ENCODE assay signal across 7 mouse cellular contexts in genomic region chr8:122665667-122666316, GRCm38 (mm10). TPM values are rescaled to one million over a fixed set of nuclear protein-coding genes. Genes with fewer than 3 reads are reported as not detected.
DNase-seq lines count a peak whose midpoint lies in the region; ATAC-seq lines count a peak whose summit lies in the region.

No protein-coding gene starts in this region.

- 67% methylated on average over 13 of the region's 14 CpGs for WGBS in kidney, embryonic 15.5 days

- peak overlapping the region; percentile 13; the same call in 1 of the 2 replicates for H3K4me2 ChIP-seq in kidney, embryonic 15.5 days

- no peaks in the 10 kb centered on the region for H3K36me3 ChIP-seq in kidney, embryonic 15.5 days

- H3K4me3 ChIP-seq in brown adipose tissue, adult 24 weeks (ENCODE audit: insufficient read depth, low read depth, low read length), result peak overlapping the region; percentile 3; the same call in 1 of the 2 replicates
- H3K4me3 ChIP-seq in kidney, embryonic 15.5 days (replicated peaks), result no peak overlapping the region

- no peak for ATAC-seq in kidney, embryonic 15.5 days (replicated peaks; ENCODE audit: low FRiP score)
- no peak for ATAC-seq in CD4-positive, CD25-positive, alpha-beta regulatory T cell, adult 4 months

- H3K4me1 ChIP-seq in brown adipose tissue, adult 24 weeks (ENCODE audit: control insufficient read depth, insufficient read depth, insufficient read length, low read length), result peaks cover 67% of the 10 kb centered on the region
- H3K4me1 ChIP-seq in kidney, embryonic 15.5 days, result peaks cover 75% of the 10 kb centered on the region

- no peak overlapping the region for H3K9ac ChIP-seq in kidney, embryonic 15.5 days

- peaks cover 21% of the 10 kb centered on the region for H3K27me3 ChIP-seq in kidney, embryonic 15.5 days

- H3K27ac ChIP-seq in brown adipose tissue, adult 24 weeks (replicated peaks; ENCODE audit: low read depth, low read length), result peak overlapping the region; percentile 66
- peak overlapping the region; percentile 75 for H3K27ac ChIP-seq in kidney, embryonic 15.5 days

- H3K9me3 ChIP-seq in kidney, embryonic 15.5 days (replicated peaks), result no peaks in the 10 kb centered on the region

- DNase-seq in ovary, adult 18-20 months (ENCODE audit: low spot score), result peak; percentile 53
- DNase-seq in ovary, postnatal 10 days (ENCODE audit: low spot score), result no peak
- peak; percentile 63 for DNase-seq in heart, adult 8-10 months (ENCODE audit: low spot score)
- peak; percentile 90 for DNase-seq in lung, postnatal 14 days

RNA-seq across cellular contexts. Expression of gene Cbfa2t3, which starts 33.1 kb away (rescaled TPM):
- polyA plus RNA-seq in brown adipose tissue, adult 24 weeks (2012; ENCODE audit: insufficient read depth, insufficient read length, missing spikeins), result 10.1 and 22.7 TPM in 2 replicates
- 10 to 100 TPM; 15.1 to 22.1 (median 18.2) TPM for total RNA-seq in heart, adult 8-10 months (2022)
- polyA plus RNA-seq in kidney, embryonic 15.5 days (2015; fragmentation: Nextera tagmentation; extraction: Ambion mirVana), result 3.5 and 3.6 TPM in 2 replicates
- under 1 TPM in 1 of 2 experiments, not detected in 1; 0.25 TPM for polyA plus RNA-seq in CD4-positive, CD25-positive, alpha-beta regulatory T cell, adult 4 months (2017; shearing (Covaris generic))

RNA-seq across cellular contexts. Expression of gene Pabpn1l, which starts 43.3 kb away (rescaled TPM):
- not detected in 2 replicates for polyA plus RNA-seq in brown adipose tissue, adult 24 weeks (2012; ENCODE audit: insufficient read depth, insufficient read length, missing spikeins)
- under 1 TPM in 2 of 4 experiments, not detected in 2; 0.24 to 0.57 TPM for total RNA-seq in heart, adult 8-10 months (2022)
- 0.18 TPM in 1 of 2 replicates, not detected in the other for polyA plus RNA-seq in kidney, embryonic 15.5 days (2015; fragmentation: Nextera tagmentation; extraction: Ambion mirVana)
- not detected for polyA plus RNA-seq in CD4-positive, CD25-positive, alpha-beta regulatory T cell, adult 4 months (2017; shearing (Covaris generic))

RNA-seq across cellular contexts. Expression of gene Trappc2l, which starts 54.4 kb away (rescaled TPM):
- 81.0 and 89.0 TPM in 2 replicates for polyA plus RNA-seq in brown adipose tissue, adult 24 weeks (2012; ENCODE audit: insufficient read depth, insufficient read length, missing spikeins)
- 10 to 100 TPM; 62.8 to 66.2 (median 63.3) TPM for total RNA-seq in heart, adult 8-10 months (2022)
- polyA plus RNA-seq in kidney, embryonic 15.5 days (2015; fragmentation: Nextera tagmentation; extraction: Ambion mirVana), result 51.8 and 54.8 TPM in 2 replicates
- 10 to 100 TPM; 45.0 to 70.1 TPM for polyA plus RNA-seq in CD4-positive, CD25-positive, alpha-beta regulatory T cell, adult 4 months (2017; shearing (Covaris generic))

RNA-seq across cellular contexts. Expression of gene Galns, which starts 54.5 kb away (rescaled TPM):
- 1.9 and 2.7 TPM in 2 replicates for polyA plus RNA-seq in brown adipose tissue, adult 24 weeks (2012; ENCODE audit: insufficient read depth, insufficient read length, missing spikeins)
- 1 to 10 TPM; 3.5 to 5.2 (median 4.4) TPM for total RNA-seq in heart, adult 8-10 months (2022)
- polyA plus RNA-seq in kidney, embryonic 15.5 days (2015; fragmentation: Nextera tagmentation; extraction: Ambion mirVana), result 14.0 and 16.0 TPM in 2 replicates
- 10 to 100 TPM in 1 of 2 experiments, 1 to 10 TPM in 1; 8.7 to 12.7 TPM for polyA plus RNA-seq in CD4-positive, CD25-positive, alpha-beta regulatory T cell, adult 4 months (2017; shearing (Covaris generic))
